Mouse (Mus musculus) midbrain, embryonic 12.5 days (tissue): ENCODE measurements around the gene C2. TPM values are rescaled to one million over a fixed set of nuclear protein-coding genes. Genes with fewer than 3 reads are reported as not detected.

Experiments
- ATAC-seq: fragments of 200-750 bp; cut with Nextera tagmentation; 2 replicates; pipeline ENCODE4 v1.8.0; 2017; ENCODE audit warnings: low read depth, moderate TSS enrichment, moderate library complexity; ENCODE audit not compliant: low FRiP score
- H3K27ac ChIP-seq: fragments of 300-500 bp; sonication (generic); replicated peaks from 2 replicates; pipeline ENCODE4 v1.5.1; 2016; ENCODE audit warnings: mild to moderate bottlenecking
- H3K27me3 ChIP-seq: fragments of 300-500 bp; sonication (generic); 2 replicates; pipeline ENCODE4 v1.6.1; 2016; ENCODE audit warnings: mild to moderate bottlenecking
- H3K36me3 ChIP-seq: fragments of 300-500 bp; sonication (generic); 2 replicates; pipeline ENCODE4 v1.6.1; 2016
- H3K4me1 ChIP-seq: fragments of 300-500 bp; sonication (generic); 2 replicates; pipeline ENCODE4 v1.6.1; 2016
- H3K4me2 ChIP-seq: fragments of 300-500 bp; sonication (generic); replicated peaks from 2 replicates; pipeline ENCODE4 v1.6.1; 2016; ENCODE audit warnings: mild to moderate bottlenecking, moderate library complexity
- H3K4me3 ChIP-seq: fragments of 300-500 bp; sonication (generic); 2 replicates; pipeline ENCODE4 v1.5.1; 2016; ENCODE audit warnings: mild to moderate bottlenecking
- H3K9ac ChIP-seq: fragments of 300-500 bp; sonication (generic); replicated peaks from 2 replicates; pipeline ENCODE4 v1.6.1; 2016; ENCODE audit warnings: mild to moderate bottlenecking, moderate library complexity
- H3K9me3 ChIP-seq: fragments of 300-500 bp; sonication (generic); 2 replicates; pipeline ENCODE4 v1.6.1; 2016; ENCODE audit warnings: mild to moderate bottlenecking
- WGBS: fragments of 180-500 bp; shearing (Covaris S2); methylation state at CpG from one replicate; pipeline ENCODE4 v1.1.7; 2016; 5-methylcytosine and 5-hydroxymethylcytosine counted together
- polyA plus RNA-seq: library from polyadenylated mRNA; unstranded; fragments of >200 nt; fragmentation: Nextera tagmentation; extraction: Ambion mirVana; gene quantifications from 2 replicates; pipeline ENCODE4 v1.2.1, GENCODE M21; 2016

The C2 gene
- polyA plus RNA-seq, 1 experiment from 2014 or later, result 2.1 TPM

DNA sequence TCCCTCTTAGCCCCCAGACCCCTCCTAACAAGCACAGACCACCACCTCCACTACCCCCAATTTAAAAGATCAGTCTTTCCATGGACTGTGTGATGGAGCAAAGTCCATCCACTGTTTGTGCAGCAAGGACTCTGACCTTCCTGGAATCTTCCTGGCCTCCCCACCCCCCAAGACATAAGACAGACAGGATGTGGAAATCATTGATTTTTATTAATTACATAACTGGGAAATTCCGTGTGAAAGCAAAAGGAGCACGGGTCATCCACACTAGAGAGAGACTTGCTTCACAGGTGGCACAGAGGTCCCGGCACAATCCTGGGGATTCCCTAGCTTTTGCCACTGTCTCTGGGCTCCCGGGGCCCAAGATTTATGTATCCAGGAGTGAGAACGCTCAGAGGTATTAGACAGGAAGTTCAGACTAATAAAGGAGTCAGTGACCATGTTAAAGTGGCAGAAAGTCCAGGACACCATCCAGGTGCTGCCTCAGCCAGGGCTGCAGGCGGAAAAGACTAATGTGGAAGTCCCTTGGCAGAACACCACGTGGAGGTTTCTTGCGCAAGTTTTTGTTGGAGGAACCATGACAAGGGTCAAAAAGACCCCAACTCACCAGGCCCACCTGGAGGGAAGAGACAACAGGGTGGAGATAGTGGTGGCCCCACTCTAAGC, 35.5 kb downstream of the C2 start, which contains the start of gene Cfb:
Cfb (minus strand) TSS at position 103 of the 666 bp plus-strand sequence.
- Histone ChIP-seq H3K27me3 (0 out of 2 replicates have a peak, but pooled peaks cover 3% of the 10 kb centered on the region), H3K9me3 (no peaks in the 10 kb centered on the region), H3K27ac (no peak within 1 kb of the TSS), H3K4me2 (no peak within 1 kb of the TSS), H3K4me1 (no peaks in the 10 kb centered on the region), H3K36me3 (0 out of 2 replicates have a peak, but pooled peaks cover 5% of the 10 kb centered on the region), H3K4me3 (no peak within 1 kb of the TSS), H3K9ac (no peak within 1 kb of the TSS)
- no peak for ATAC-seq
- 78% methylated on average over 8 of the region's 8 CpGs for WGBS

DNA sequence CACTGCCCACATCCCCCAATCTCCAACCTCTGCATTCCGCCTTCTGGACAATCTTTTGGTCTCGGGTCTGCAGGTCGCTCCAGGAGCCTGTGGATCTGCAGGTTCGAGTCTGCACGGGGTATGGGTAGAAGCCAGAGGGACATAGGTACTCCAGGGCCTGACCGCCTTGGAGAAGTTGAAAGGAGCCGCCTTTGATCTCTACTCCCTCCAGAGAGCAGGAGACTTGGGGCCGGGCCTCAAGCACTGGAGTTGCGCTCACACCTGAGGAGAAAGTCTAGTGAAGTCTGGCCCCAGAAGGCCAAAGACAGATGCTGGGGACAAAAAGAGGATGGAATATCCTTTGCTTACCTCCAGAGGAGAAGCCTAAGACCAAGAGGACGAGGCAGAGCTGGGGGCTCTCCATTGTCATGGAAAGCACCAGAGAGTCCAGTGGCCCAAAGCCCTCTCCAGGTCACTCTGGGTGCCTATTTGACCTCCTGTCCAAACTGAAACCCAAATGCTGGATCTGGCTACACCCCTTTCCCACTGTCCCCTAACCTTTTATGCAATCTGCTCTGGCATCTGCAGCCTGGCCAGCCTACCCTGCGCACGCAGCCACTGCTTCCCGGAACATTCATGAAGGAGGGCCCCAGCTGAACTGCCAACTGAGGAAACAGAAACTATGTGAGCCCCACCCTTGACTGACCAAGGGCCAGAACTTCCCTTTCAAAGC, 36.2 kb downstream of the C2 start:
- H3K9me3 ChIP-seq, result no peaks in the 10 kb centered on the region

GRCm38 (mm10) chr17:34860514-34860913, 37.6 kb downstream of the C2 start:
- H3K4me2 ChIP-seq, result no peak overlapping the region
- H3K36me3 ChIP-seq, result peaks cover 23% of the 10 kb centered on the region
- 86% methylated on average over 9 of the region's 9 CpGs for WGBS
- no peak for ATAC-seq
- no peak overlapping the region for H3K27ac ChIP-seq
- no peaks in the 10 kb centered on the region for H3K4me1 ChIP-seq
- H3K9ac ChIP-seq, result no peak overlapping the region
- 0 out of 2 replicates have a peak, but pooled peaks cover 3% of the 10 kb centered on the region for H3K27me3 ChIP-seq
- H3K4me3 ChIP-seq, result no peak overlapping the region
- no peaks in the 10 kb centered on the region for H3K9me3 ChIP-seq

More for the DNA sequence above, 36.2 kb downstream of the C2 start:
- H3K4me3 ChIP-seq, result no peak overlapping the region
- H3K27ac ChIP-seq, result no peak overlapping the region
- H3K4me1 ChIP-seq, result no peaks in the 10 kb centered on the region
- no peak overlapping the region for H3K4me2 ChIP-seq
- peaks cover 10% of the 10 kb centered on the region for H3K36me3 ChIP-seq
- H3K27me3 ChIP-seq, result 0 out of 2 replicates have a peak, but pooled peaks cover 3% of the 10 kb centered on the region
- no peak for ATAC-seq
- H3K9ac ChIP-seq, result no peak overlapping the region
- 72% methylated on average over 13 of the region's 13 CpGs for WGBS

GRCm38 (mm10) chr17:34858670-34859069, 39.4 kb downstream of the C2 start:
- no peak overlapping the region for H3K4me2 ChIP-seq
- H3K27me3 ChIP-seq, result 0 out of 2 replicates have a peak, but pooled peaks cover 3% of the 10 kb centered on the region
- WGBS, result 90% methylated on average over 4 of the region's 4 CpGs
- ATAC-seq, result no peak
- no peak overlapping the region for H3K27ac ChIP-seq
- no peaks in the 10 kb centered on the region for H3K9me3 ChIP-seq
- no peak overlapping the region for H3K9ac ChIP-seq
- no peak overlapping the region for H3K4me3 ChIP-seq
- H3K4me1 ChIP-seq, result no peaks in the 10 kb centered on the region
- H3K36me3 ChIP-seq, result peaks cover 42% of the 10 kb centered on the region

GRCm38 (mm10) chr17:34855825-34856224, 42.2 kb downstream of the C2 start:
- H3K27me3 ChIP-seq, result no peaks in the 10 kb centered on the region
- ATAC-seq, result no peak
- no peak overlapping the region for H3K9ac ChIP-seq
- no peak overlapping the region for H3K27ac ChIP-seq
- no peaks in the 10 kb centered on the region for H3K9me3 ChIP-seq
- H3K36me3 ChIP-seq, result peaks cover 58% of the 10 kb centered on the region
- H3K4me2 ChIP-seq, result no peak overlapping the region
- no peak overlapping the region for H3K4me3 ChIP-seq
- WGBS, result 48% methylated on average over 3 of the region's 3 CpGs
- peaks cover 10% of the 10 kb centered on the region for H3K4me1 ChIP-seq

DNA sequence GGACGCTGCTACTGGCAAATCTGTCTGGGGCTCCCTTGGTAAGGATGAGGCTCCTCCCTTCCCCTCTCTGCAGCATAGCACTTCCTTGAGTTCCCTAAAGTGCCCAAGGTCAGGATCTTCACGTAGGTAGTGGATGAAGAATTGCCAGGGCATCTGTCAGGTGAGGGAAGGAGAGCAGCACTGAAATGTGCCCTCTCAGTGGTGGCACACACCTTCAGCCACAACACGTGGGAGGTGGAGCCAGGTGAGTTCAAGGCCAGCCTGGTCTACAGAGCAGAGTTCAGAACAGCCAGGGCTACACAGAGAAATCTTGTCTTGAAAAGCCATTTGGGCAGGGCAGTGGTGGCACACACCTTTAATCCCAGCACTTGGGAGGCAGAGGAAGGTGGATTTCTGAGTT, 43.3 kb downstream of the C2 start:
- peaks cover 13% of the 10 kb centered on the region for H3K4me1 ChIP-seq
- H3K36me3 ChIP-seq, result peaks cover 58% of the 10 kb centered on the region
- H3K27ac ChIP-seq, result no peak overlapping the region
- no peak overlapping the region for H3K9ac ChIP-seq
- ATAC-seq, result no peak
- H3K27me3 ChIP-seq, result no peaks in the 10 kb centered on the region
- WGBS, result 84% methylated on average over 3 of the region's 3 CpGs
- no peaks in the 10 kb centered on the region for H3K9me3 ChIP-seq
- H3K4me3 ChIP-seq, result no peak overlapping the region
- no peak overlapping the region for H3K4me2 ChIP-seq

- Histone ChIP-seq H3K27ac (no peak overlapping the region), H3K4me3 (no peak overlapping the region), H3K9ac (no peak overlapping the region), H3K4me2 (no peak overlapping the region), H3K4me1 (peaks cover 22% of the 10 kb centered on the region), H3K9me3 (no peaks in the 10 kb centered on the region), H3K27me3 (no peaks in the 10 kb centered on the region), H3K36me3 (peaks cover 58% of the 10 kb centered on the region)
- WGBS, result 84% methylated on average over 8 of the region's 8 CpGs
- no peak for ATAC-seq
Observed at GRCm38 (mm10) chr17:34853511-34853910, 44.6 kb downstream of the C2 start.

DNA sequence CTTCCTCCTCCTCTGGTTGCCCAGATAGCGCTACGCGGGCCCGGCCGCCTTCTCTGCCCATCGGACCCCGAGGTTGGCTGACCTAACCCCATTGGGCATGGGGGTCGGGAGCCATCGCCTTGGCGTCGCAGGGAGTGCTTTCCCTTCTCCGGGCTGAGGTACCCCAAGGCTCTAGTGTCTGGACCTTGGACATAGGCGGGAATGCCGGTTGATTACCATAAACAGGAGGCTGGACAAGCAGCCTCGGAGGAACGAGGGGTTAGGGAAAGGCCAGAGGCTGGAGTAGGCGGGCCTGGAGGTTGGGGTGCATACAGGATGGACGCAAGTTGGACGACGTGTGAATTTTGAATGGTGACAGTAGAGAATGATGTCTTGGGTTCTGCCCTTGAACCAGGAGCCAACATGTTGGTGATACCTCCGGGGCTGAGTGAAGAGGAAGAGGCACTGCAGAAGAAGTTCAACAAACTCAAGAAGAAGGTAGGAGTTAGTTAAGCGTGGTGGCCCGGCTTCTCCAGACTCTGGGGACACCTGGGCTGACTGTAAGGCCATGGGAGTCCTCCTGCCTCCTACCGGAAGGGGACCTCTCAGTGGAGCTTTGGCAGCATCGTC, 47.4 kb downstream of the C2 start:
- Histone ChIP-seq H3K9me3 (no peaks in the 10 kb centered on the region), H3K9ac (peak overlapping the region; percentile 88), H3K36me3 (peaks cover 62% of the 10 kb centered on the region), H3K27ac (peak overlapping the region; percentile 55; the same call in 1 of the 2 replicates), H3K27me3 (no peaks in the 10 kb centered on the region), H3K4me1 (peaks cover 22% of the 10 kb centered on the region), H3K4me3 (peak overlapping the region; percentile 80), H3K4me2 (peak overlapping the region; percentile 90)
- no peak for ATAC-seq
- 2% methylated on average over 25 of the region's 25 CpGs for WGBS

GRCm38 (mm10) chr17:34849722-34850516, 48.1 kb downstream of the C2 start, which contains the start of the genes Skiv2l and Nelfe:
Gene Skiv2l, minus strand, starts transcription at chr17:34850210.
Gene Nelfe, plus strand, starts transcription at chr17:34850391.
- Histone ChIP-seq H3K27ac (peak within 1 kb of the TSS; percentile 55; the same call in 1 of the 2 replicates), H3K9me3 (no peaks in the 10 kb centered on the region), H3K9ac (peak within 1 kb of the TSS; percentile 88), H3K36me3 (peaks cover 62% of the 10 kb centered on the region), H3K4me2 (peak within 1 kb of the TSS; percentile 90), H3K4me3 (peak within 1 kb of the TSS; percentile 80), H3K4me1 (peaks cover 22% of the 10 kb centered on the region), H3K27me3 (no peaks in the 10 kb centered on the region)
- peak; percentile 97 for ATAC-seq
- WGBS, result under 1% methylated on average over 53 of the region's 65 CpGs

DNA sequence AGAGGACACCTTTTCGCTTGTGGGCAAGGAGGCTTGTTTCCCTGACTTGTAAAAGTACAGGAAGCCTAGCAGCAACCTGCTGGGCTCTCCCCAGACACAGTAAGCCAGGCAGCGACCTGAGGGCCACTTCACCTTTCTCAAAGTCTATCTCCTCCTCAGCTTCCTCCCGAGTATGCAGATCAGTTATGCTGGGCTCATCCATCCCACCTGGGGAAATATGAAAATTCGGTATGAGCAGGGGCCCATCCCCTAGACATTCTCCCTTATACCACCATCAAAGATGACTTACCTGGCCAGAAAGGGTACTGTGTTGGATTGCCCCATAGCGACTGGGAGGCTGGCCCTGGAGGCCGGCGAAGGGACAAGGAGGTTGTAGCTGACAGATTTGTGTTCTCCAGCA, 50.5 kb downstream of the C2 start:
- Histone ChIP-seq H3K9ac (no peak overlapping the region), H3K27ac (no peak overlapping the region), H3K4me1 (peaks cover 22% of the 10 kb centered on the region), H3K36me3 (peaks cover 61% of the 10 kb centered on the region), H3K9me3 (no peaks in the 10 kb centered on the region), H3K27me3 (no peaks in the 10 kb centered on the region), H3K4me2 (no peak overlapping the region), H3K4me3 (no peak overlapping the region)
- no peak for ATAC-seq
- WGBS, result 95% methylated on average over 7 of the region's 7 CpGs

DNA sequence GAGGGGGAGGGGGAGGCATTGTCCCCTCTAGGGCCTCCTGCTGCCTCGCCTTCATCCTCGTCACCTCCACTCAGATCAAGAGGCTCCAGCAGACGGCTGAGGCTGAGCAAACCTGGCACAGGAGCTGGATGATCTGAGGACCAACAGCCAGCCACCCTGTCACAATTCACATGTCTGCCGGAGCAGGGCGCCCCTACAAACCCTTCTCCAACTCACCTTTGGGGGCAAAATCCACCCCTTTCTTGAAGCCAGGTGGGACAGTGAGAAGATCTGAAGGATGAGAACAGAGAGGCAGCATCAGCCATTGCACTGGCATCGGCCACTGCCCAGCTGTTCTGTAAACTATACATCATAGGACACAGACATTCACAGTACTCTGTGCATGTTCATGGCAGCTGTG, 50.9 kb downstream of the C2 start:
- Histone ChIP-seq H3K9ac (no peak overlapping the region), H3K4me1 (peaks cover 22% of the 10 kb centered on the region), H3K9me3 (no peaks in the 10 kb centered on the region), H3K36me3 (peaks cover 61% of the 10 kb centered on the region), H3K4me3 (no peak overlapping the region), H3K4me2 (no peak overlapping the region), H3K27me3 (no peaks in the 10 kb centered on the region), H3K27ac (no peak overlapping the region)
- no peak for ATAC-seq
- 90% methylated on average over 6 of the region's 6 CpGs for WGBS
